Mouse (Mus musculus) limb, embryonic 10.5 days (tissue): ENCODE data around the gene Gm21776. TPM values are rescaled to one million over a fixed set of nuclear protein-coding genes. Genes with fewer than 3 reads are reported as not detected.
"Not testable (repeated sequence)": the region's sequence is repeated elsewhere in the genome, so short reads cannot be mapped to it uniquely, and the experiment has no call there.

ENCODE experiments used
- DNase-seq: peaks from one replicate; pipeline ENCODE4 v3.0.0-alpha.2; 2017; ENCODE audit warnings: low spot score
- H3K27ac ChIP-seq: fragments of 300-500 bp; sonication (generic); 2 replicates; pipeline ENCODE4 v1.5.1; 2016; ENCODE audit warnings: mild to moderate bottlenecking
- H3K27me3 ChIP-seq: fragments of 300-500 bp; sonication (generic); 2 replicates; pipeline ENCODE4 v1.6.1; 2016; ENCODE audit warnings: low read depth, mild to moderate bottlenecking; ENCODE audit not compliant: poor library complexity, severe bottlenecking
- H3K36me3 ChIP-seq: fragments of 300-500 bp; sonication (generic); 2 replicates; pipeline ENCODE4 v1.6.1; 2016; ENCODE audit warnings: mild to moderate bottlenecking, moderate library complexity
- H3K4me1 ChIP-seq: fragments of 300-500 bp; sonication (generic); 2 replicates; pipeline ENCODE4 v1.6.1; 2016
- H3K4me3 ChIP-seq: fragments of 300-500 bp; sonication (generic); 2 replicates; pipeline ENCODE4 v1.5.1; 2016; ENCODE audit warnings: mild to moderate bottlenecking, moderate library complexity
- H3K9me3 ChIP-seq: fragments of 300-500 bp; sonication (generic); replicated peaks from 2 replicates; pipeline ENCODE4 v1.6.1; 2016; ENCODE audit warnings: mild to moderate bottlenecking
- WGBS: fragments of 180-500 bp; shearing (Covaris S2); methylation state at CpG from one replicate; pipeline ENCODE4 v1.1.7; 2016; 5-methylcytosine and 5-hydroxymethylcytosine counted together
- polyA plus RNA-seq: library from polyadenylated mRNA; unstranded; fragments of >200 nt; fragmentation: Nextera tagmentation; extraction: Ambion mirVana; gene quantifications from 2 replicates; pipeline ENCODE4 v1.2.1, GENCODE M21; 2016

Gene Gm21776
- not detected in 2 replicates for polyA plus RNA-seq

DNA sequence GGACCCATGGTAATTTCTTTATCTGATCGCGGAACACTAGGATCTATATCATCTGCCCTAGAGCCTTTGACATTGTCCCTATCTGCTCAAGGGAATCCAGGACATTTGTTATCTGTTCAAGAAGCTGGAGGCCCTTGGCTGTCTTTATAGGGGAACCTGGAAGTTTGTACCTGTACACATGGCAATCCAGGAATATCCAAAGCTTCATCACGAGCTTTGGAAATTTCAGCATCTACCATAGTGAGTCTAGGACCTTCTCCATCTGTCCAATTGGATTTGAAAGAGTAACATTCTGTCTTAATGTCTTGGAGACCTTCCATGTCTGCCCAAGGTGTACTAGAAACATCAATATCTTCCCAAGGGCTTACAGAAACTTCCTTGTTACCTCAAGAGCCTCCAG, at the start of gene Gm21776:
TSS of gene Gm21776 (plus strand) at position 301 of the 400 bp plus-strand sequence.
- not testable (repeated sequence) for H3K36me3 ChIP-seq, H3K4me3 ChIP-seq, H3K9me3 ChIP-seq, H3K4me1 ChIP-seq, DNase-seq, H3K27ac ChIP-seq, H3K27me3 ChIP-seq
- WGBS = no CpG with 5 or more reads among the region's 3 CpGs
